Mouse (Mus musculus) ES-Bruce4 (cell line): ENCODE data around the gene Clybl.

ENCODE experiments used
- CTCF ChIP-seq: IDR thresholded peaks from one replicate; pipeline ENCODE4 v1.8.1; 2011; ENCODE audit warnings: low read depth, low read length
- EP300 ChIP-seq: IDR thresholded peaks from 2 replicates; pipeline ENCODE4 v1.6.1; 2011; ENCODE audit warnings: low read depth, low read length; ENCODE audit not compliant: insufficient read depth

DNA sequence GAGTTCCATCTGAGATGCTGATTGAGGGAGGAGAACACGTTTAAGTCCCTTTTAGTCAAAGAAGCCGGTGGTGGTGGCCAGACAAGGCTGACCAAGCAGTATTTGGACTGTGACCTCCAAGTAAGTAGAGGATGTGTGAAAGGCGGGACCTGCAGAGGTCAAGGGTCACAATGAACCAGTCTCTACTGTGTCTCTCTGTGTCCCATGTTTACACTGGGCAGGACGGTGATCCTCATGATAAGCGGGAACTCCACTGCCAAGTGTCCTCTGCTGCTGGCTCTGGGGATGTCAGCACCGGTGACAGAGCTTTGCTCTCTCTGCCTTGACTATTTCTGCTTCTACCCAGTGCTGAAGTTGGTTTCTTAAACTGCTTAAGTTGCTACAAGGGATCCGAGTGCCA, 10.5 kb upstream of the Clybl start:
- TF ChIP-seq CTCF = no peak
- no peak for TF ChIP-seq EP300
